Mouse (Mus musculus): ENCODE measurements around the gene Mrpl49.
"Not testable (repeated sequence)": the region's sequence is repeated elsewhere in the genome, so short reads cannot be mapped to it uniquely, and the experiment has no call there.

Mrpl49 gene

DNA sequence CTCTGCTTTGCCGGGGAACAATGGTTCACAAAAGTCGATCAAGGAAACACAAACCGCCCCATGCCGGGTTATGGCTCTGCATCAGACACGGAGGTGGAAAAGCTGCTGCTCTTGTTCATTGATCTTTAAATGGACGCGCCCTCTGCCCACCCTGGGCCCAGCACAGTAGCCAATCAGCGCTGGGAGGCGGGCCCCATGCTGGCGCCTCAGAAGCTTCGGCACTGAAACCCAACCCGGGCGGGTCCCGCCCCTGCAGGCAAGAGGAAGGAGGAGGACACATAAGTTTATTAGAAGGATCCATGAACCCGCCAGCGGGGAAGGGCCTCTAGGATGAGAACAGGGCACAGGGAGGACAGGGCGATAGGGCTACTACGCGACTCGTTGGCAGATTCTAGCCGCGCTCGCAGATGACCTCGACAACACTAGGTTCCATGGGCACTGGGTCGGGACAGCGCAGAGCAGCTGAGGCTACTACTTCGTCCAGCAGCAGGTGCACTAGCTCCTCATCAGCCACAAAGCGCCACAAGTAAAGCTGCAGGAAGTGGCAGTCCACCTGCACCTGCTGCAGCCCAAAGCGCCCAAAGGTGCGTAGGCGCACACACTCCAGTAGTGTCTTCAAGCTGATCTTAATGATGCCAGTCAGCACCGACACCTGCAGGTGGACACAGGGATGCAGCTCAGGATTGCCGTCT, 10.3 kb upstream of the Mrpl49 start, which contains the start of gene Tm7sf2:
Gene Tm7sf2 (minus strand): TSS at position 650 of the 692 bp plus-strand sequence.
- in situ Hi-C loops (cut with MboI, MseI): loop anchor here (5.0 kb wide), 1 partner anchor 106 kb away; the partner anchor contains the start of gene Pola2

GRCm38 (mm10) chr19:6067011-6067723, 9.6 kb upstream of the Mrpl49 start:
- in situ Hi-C loops (cut with MboI, MseI): loop anchor here (5.0 kb wide), 1 partner anchor 105 kb away; the partner anchor contains the start of gene Pola2

DNA sequence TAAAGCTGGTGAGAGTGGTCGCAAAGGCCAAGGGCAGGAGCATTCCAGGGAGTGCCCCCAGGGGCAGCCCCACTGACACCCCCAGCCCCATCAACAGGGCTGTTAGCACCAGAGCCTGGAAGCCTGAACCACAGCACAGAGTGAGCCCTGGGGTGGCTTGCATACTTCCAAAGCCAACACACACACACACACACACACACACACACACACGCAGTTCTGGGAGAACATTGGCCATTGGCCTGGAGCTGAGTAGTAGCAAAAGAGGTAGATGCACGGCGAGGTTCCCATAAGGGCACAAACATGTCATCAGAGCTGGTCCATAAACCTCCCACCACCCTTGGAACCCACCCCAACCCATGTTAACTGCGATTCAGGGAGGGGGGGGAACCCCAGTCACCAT, 9.0 kb upstream of the Mrpl49 start:
- in situ Hi-C loops (cut with MboI, MseI): loop anchor here (5.0 kb wide), 1 partner anchor 104 kb away; the partner anchor contains the start of gene Pola2

DNA sequence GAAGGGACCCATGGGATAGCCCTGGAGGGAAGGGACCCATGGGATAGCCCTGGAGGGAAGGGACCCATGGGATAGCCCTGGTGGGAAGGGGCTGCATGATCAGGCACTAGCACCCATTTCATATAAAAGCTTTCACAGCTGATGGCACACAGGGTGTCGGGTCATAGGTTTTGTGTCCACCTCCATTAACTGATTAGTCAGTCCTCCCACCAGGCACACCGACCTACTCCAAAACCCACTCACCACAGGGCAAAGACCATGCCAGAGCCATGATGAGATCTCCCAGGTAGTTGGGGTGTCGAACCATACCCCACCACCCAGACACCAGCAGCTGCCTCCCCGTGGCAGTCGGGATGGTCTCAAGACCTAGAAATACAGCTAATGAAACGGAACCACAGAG, 5.5 kb upstream of the Mrpl49 start:
- in situ Hi-C loops (cut with MboI, MseI): no loop called here

- in situ Hi-C loops (cut with MboI, MseI): no loop called here
These were observed 4.8 kb upstream of the Mrpl49 start for GRCm38 (mm10) chr19:6062418-6062817.

GRCm38 (mm10) chr19:6061641-6062302, 4.2 kb upstream of the Mrpl49 start:
- in situ Hi-C loops (cut with MboI, MseI): no loop called here

DNA sequence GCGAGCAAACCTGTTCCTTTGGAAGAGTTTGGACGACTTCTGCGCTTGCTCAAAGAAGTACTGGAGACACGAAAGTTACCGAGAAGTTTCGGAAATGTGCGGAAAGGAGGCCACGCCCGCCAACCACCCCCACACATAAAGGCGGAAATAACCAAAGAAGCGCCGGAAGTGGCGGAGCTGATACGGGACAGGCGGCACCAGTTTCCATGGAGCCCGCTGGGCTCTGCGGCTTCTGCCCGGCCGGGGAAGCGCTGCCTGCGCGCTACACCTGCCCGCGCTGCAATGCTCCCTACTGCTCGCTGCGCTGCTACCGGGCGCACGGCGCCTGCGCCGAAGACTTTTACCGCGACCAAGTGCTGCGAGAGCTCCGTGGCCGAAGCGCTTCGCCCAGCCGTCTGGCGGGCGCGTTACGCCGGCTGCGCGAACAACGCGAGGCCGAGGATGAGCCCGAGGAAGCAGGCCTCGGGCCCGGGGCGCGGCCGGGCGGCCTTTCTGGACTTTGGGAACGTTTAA, 3.5 kb upstream of the Mrpl49 start, which contains the start of gene Znhit2:
Gene Znhit2 (plus strand): TSS at position 172 of the 513 bp plus-strand sequence.
- in situ Hi-C loops (cut with MboI, MseI): no loop called here

DNA sequence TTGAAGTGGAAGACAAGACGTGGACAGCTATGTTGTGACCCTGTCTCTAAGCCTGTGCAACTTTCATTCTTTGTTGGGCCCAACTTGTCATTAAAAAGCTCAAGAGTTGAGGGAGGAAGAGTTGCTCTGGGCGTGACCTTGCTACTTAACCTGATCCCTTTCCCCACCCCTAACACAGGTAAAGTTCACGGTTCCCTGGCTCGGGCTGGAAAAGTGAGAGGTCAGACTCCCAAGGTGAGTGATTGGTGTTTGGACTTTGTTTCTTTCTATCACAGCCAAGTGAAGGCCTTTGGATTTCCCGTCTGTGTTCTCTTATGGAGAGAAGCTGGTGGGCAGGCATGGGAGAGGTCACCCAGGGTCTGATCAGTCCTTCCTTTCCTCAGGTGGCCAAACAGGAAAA, 1.4 kb upstream of the Mrpl49 start:
- in situ Hi-C loops (cut with MboI, MseI): no loop called here

GRCm38 (mm10) chr19:6058513-6058912, 928 bp upstream of the Mrpl49 start:
- in situ Hi-C loops (cut with MboI, MseI): no loop called here

GRCm38 (mm10) chr19:6056696-6057095, 889 bp downstream of the Mrpl49 start:
- in situ Hi-C loops (cut with MboI, MseI): no loop called here

- in situ Hi-C loops (cut with MboI, MseI): no loop called here
These were observed 3.3 kb downstream of the Mrpl49 start for GRCm38 (mm10) chr19:6054296-6054695.

GRCm38 (mm10) chr19:6052516-6052915, 5.1 kb downstream of the Mrpl49 start:
- in situ Hi-C loops (cut with MboI, MseI): no loop called here

GRCm38 (mm10) chr19:6048681-6049410, 8.7 kb downstream of the Mrpl49 start:
- in situ Hi-C loops (cut with MboI, MseI): no loop called here

DNA sequence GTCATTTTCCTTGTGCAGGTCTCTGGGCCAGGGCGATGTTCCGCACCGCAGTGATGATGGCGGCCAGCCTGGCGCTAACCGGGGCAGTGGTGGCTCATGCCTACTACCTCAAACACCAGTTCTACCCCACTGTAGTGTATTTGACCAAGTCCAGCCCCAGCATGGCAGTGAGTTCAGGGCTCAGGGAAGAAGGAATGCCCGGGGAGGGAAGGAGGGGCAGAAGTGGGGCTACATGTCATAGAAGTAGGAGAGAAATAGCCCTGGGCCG, 9.8 kb downstream of the Mrpl49 start:
- in situ Hi-C loops (cut with MboI, MseI): no loop called here

GRCm38 (mm10) chr19:6047154-6047898, 10.3 kb downstream of the Mrpl49 start:
- in situ Hi-C loops (cut with MboI, MseI): no loop called here

DNA sequence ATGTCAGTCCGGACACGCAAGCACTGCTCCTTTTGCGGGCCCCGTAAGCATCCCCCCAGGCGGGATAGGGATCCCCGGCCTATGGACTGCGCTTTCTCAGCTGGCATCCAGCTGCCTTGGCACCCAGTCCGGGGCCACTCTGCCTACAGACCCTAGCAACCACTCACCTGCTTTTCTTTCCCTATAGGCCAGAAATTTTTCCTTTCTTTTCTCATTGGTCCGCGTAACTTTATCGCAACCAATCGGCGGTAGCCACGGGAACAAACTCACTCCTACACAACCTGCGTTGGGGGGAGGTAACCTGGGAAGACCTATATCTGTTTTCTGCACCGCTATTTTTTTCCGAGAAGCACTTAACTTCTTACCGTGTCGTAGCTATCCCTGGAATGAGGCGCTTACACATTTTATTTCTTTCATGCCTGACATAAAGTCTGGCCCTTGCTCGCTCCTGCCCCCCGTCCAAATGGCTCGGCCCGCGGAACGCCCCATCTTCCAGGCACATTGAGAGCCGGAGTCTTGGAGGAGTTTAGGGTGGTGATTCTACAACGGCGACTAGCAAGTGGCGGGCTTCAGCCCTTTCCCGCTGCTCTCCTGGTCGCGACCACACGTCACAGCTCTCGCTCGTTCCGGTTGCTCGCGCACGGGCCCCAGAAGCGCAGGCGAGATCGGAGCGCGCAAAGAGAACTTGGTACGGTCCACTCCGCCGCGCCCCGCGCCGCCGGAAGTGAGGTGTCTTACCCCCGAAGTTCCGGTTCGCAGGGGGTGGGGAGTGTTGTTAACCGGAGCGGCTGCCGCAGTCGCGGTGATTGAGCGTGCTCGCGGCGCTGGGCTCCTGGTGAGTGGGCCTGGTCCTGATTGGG, 11.1 kb downstream of the Mrpl49 start, which contains the start of gene Syvn1:
Gene Syvn1 (plus strand): TSS at position 283 of the 860 bp plus-strand sequence.
- in situ Hi-C loops (cut with MboI, MseI): no loop called here

DNA sequence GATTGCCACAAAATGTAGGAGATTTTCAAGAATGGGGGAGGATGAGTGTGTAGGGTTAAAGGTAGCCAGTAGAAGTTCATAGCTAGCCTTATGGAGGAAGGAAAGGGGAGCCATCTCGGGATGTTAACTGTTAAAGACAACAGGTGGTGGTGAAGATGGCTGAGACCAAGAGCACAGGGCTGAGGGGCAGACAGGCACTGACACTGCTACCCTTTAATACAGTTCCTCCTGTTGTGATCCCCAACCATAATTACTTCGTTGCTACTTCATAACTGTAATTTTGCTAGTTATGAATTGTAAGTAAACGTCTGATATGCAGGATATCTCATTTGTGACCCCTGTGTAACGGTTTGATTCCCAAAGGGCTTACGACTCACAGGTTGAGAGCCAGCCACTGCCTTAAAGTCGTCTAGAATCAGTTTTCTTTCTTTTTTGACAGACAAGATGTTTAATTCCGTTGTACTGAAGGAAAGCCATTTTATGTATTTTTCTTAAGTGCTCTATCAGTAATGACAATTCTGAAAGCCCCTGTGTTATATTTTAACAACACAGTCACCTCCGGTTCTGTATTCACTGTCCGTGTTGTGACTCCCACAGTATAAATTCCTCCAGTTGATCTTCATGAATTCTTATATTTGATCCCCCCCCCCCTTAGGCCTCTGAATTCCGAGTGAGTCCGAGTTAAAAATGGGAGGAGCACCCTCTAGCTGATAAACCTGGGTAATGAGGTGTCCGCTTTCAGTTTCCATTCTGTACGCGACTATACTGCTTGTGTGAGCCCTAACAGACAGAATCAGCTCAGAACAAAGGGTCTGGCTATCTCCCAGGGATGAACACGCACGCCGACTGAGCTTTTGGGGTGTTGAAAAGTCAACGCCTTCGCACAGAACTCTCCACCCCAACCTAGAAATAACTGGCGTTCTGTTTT, 12.0 kb downstream of the Mrpl49 start:
- in situ Hi-C loops (cut with MboI, MseI): no loop called here

DNA sequence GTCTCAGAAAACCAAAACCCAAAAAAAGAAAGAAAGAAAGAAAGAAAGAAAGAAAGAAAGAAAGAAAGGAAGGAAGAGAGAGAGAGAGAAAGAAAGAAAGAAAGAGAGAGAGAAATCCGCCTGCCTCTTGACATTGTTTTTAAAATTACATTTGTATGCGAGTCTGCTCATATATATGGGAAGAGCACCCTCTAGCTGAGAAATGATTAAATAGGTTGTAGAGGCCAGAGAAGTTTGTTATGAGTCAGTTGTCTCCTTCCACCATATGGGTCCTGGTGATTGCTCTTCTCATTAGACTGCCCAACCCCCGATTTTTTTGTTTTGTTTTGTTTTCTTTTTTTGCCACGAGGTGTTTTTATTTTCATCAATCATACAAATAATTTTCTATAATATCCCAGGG, 13.5 kb downstream of the Mrpl49 start:
- in situ Hi-C loops (cut with MboI, MseI): not testable (repeated sequence)

GRCm38 (mm10) chr19:6042293-6042692, 15.3 kb downstream of the Mrpl49 start:
- in situ Hi-C loops (cut with MboI, MseI): no loop called here

Data from regulatory T cell (primary cell).